Mouse (Mus musculus): ENCODE measurements at regions not wholly inside any gene's neighbourhood (a gene's known extent, or its start where the extent isn't known, plus 50 kb on each side); places are given as distances from the start of the nearest gene placed in this dataset.

GRCm38 (mm10) chr6:41178019-41178418 lies 124.0 kb upstream of the Try4 start:
- TF ChIP-seq CTCF (IDR thresholded peaks at IDR 0.05; ENCODE audit: low read depth) (no peak), EP300 (IDR thresholded peaks at IDR 0.05; ENCODE audit: low read depth) (no peak)

Measured in liver, embryonic 14.5 days (tissue).